Mouse (Mus musculus): Measurements from ENCODE around the gene Taco1. TPM values are rescaled to one million over a fixed set of nuclear protein-coding genes. Genes with fewer than 3 reads are reported as not detected.
A peak's percentile ranks its signal among the peaks of the same experiment; 100 is the strongest.

The Taco1 gene
- polyA plus RNA-seq, 1 experiment from 2014 or later = 7.6 TPM

DNA sequence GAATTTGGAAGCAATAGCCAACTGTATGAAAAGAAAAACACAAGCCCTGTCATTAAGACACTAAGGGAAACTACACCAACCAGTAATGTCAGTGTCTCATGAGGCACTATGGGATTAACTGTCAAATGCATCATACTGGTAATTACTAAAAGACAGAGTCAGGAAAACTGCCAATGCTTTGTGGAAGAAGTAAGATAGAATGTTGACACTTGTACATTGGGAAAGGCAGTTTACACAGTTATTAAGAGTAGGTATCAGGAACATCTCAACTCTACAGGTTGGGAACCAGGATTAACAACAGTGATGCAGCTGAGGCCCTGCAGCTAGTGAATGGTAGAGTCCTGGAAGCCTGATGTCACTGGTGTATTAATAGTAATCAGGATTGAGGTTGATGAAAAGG, 21.5 kb upstream of the Taco1 start:
- no peak overlapping the region for H3K4me2 ChIP-seq (replicated peaks; ENCODE audit: low read depth)
- 0 out of 2 replicates have a peak, but pooled peaks cover 5% of the 10 kb centered on the region for H3K36me3 ChIP-seq (ENCODE audit: control insufficient read depth, insufficient read depth, low read length)
- H3K4me1 ChIP-seq (replicated peaks; ENCODE audit: control insufficient read depth, insufficient read depth) = no peaks in the 10 kb centered on the region
- no peak for TF ChIP-seq CTCF (IDR thresholded peaks at IDR 0.05; ENCODE audit: low read depth)
- no peak for TF ChIP-seq EP300 (optimal IDR thresholded peaks at IDR 0.05)
- H3K9ac ChIP-seq (ENCODE audit: low read length) = no peak overlapping the region
- no peak overlapping the region for H3K4me3 ChIP-seq (ENCODE audit: low read depth, low read length)
- H3K27ac ChIP-seq (replicated peaks) = no peak overlapping the region
- ATAC-seq (ENCODE audit: low FRiP score, low TSS enrichment) (no peak), DNase-seq (ENCODE audit: low spot score) (no peak)
- no peaks in the 10 kb centered on the region for H3K9me3 ChIP-seq (ENCODE audit: control insufficient read depth, low read length)
- H3K27me3 ChIP-seq (ENCODE audit: control insufficient read depth, insufficient read depth, low read length) = no peaks in the 10 kb centered on the region

- Histone ChIP-seq H3K4me2 (replicated peaks; ENCODE audit: low read depth) (no peak overlapping the region), H3K27me3 (ENCODE audit: control insufficient read depth, insufficient read depth, low read length) (no peaks in the 10 kb centered on the region), H3K9me3 (ENCODE audit: control insufficient read depth, low read length) (no peaks in the 10 kb centered on the region), H3K27ac (replicated peaks) (no peak overlapping the region), H3K36me3 (ENCODE audit: control insufficient read depth, insufficient read depth, low read length) (0 out of 2 replicates have a peak, but pooled peaks cover 8% of the 10 kb centered on the region), H3K9ac (ENCODE audit: low read length) (no peak overlapping the region), H3K4me1 (replicated peaks; ENCODE audit: control insufficient read depth, insufficient read depth) (no peaks in the 10 kb centered on the region), H3K4me3 (ENCODE audit: low read depth, low read length) (no peak overlapping the region)
- DNase-seq (ENCODE audit: low spot score) = no peak
- no peak for TF ChIP-seq EP300 (optimal IDR thresholded peaks at IDR 0.05)
- no peak for TF ChIP-seq CTCF (IDR thresholded peaks at IDR 0.05; ENCODE audit: low read depth)
- no peak for ATAC-seq (ENCODE audit: low FRiP score, low TSS enrichment)
- WGBS = 95% methylated on average over 1 of the region's 1 CpGs
Measured at GRCm38 (mm10) chr11:106045256-106045655, 20.6 kb upstream of the Taco1 start.

- Histone ChIP-seq H3K9me3 (ENCODE audit: control insufficient read depth, low read length) (no peaks in the 10 kb centered on the region), H3K4me1 (replicated peaks; ENCODE audit: control insufficient read depth, insufficient read depth) (no peaks in the 10 kb centered on the region), H3K36me3 (ENCODE audit: control insufficient read depth, insufficient read depth, low read length) (0 out of 2 replicates have a peak, but pooled peaks cover 8% of the 10 kb centered on the region), H3K4me2 (replicated peaks; ENCODE audit: low read depth) (no peak overlapping the region), H3K9ac (ENCODE audit: low read length) (no peak overlapping the region), H3K27ac (replicated peaks) (no peak overlapping the region), H3K27me3 (ENCODE audit: control insufficient read depth, insufficient read depth, low read length) (no peaks in the 10 kb centered on the region), H3K4me3 (ENCODE audit: low read depth, low read length) (no peak overlapping the region)
- DNase-seq (ENCODE audit: low spot score) = no peak
- WGBS = 92% methylated on average over 3 of the region's 3 CpGs
- no peak for ATAC-seq (ENCODE audit: low FRiP score, low TSS enrichment)
- no peak for TF ChIP-seq CTCF (IDR thresholded peaks at IDR 0.05; ENCODE audit: low read depth)
- TF ChIP-seq EP300 (optimal IDR thresholded peaks at IDR 0.05) = no peak
Measured at GRCm38 (mm10) chr11:106045780-106046179, 20.1 kb upstream of the Taco1 start.

DNA sequence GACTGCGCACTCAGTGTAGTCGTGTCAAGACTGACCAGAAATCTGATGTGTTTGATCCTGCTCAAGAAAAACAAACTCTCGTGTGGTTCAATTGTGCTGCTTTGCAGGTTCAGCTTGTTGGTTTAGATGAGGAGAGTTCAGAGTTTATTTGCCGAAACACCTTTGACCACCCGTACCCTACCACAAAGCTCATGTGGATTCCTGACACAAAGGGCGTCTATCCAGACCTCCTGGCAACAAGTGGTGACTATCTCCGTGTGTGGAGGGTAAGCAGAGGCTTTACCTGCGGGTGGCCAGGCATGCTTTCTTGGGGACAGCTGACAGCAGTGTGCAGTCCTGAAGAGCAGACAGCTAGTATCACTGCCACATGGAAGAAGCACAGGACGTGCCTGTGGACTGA, 19.3 kb upstream of the Taco1 start:
- no peaks in the 10 kb centered on the region for H3K4me1 ChIP-seq (replicated peaks; ENCODE audit: control insufficient read depth, insufficient read depth)
- ATAC-seq (ENCODE audit: low FRiP score, low TSS enrichment) = no peak
- no peak overlapping the region for H3K9ac ChIP-seq (ENCODE audit: low read length)
- 68% methylated on average over 9 of the region's 9 CpGs for WGBS
- no peak overlapping the region for H3K4me2 ChIP-seq (replicated peaks; ENCODE audit: low read depth)
- DNase-seq (ENCODE audit: low spot score) = no peak
- no peaks in the 10 kb centered on the region for H3K27me3 ChIP-seq (ENCODE audit: control insufficient read depth, insufficient read depth, low read length)
- peaks cover 13% of the 10 kb centered on the region; the same call in 1 of the 2 replicates for H3K36me3 ChIP-seq (ENCODE audit: control insufficient read depth, insufficient read depth, low read length)
- no peak overlapping the region for H3K27ac ChIP-seq (replicated peaks)
- TF ChIP-seq EP300 (optimal IDR thresholded peaks at IDR 0.05) = no peak
- no peak for TF ChIP-seq CTCF (IDR thresholded peaks at IDR 0.05; ENCODE audit: low read depth)
- no peak overlapping the region for H3K4me3 ChIP-seq (ENCODE audit: low read depth, low read length)
- H3K9me3 ChIP-seq (ENCODE audit: control insufficient read depth, low read length) = no peaks in the 10 kb centered on the region

DNA sequence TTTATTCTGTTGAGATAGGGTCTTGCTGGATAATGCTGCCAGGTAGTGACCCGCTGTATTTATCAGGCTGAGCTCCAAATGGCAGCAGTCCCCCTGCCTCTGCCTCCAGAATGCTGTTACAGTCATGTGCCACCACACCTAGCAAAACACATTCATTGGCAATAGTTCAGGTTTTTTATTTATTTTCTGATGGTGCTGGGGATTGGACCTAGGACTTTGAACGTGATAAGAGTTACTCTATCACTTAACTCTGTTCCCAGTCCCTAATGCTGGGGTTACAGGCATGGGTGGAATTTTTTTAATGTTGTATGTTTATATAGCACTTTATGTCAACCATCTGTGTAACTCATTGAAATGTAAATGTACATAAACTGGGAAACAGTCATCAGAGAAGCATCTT, 11.9 kb upstream of the Taco1 start:
- H3K9me3 ChIP-seq (ENCODE audit: control insufficient read depth, low read length) = no peaks in the 10 kb centered on the region
- ATAC-seq (ENCODE audit: low FRiP score, low TSS enrichment) (peak; percentile 80), DNase-seq (ENCODE audit: low spot score) (no peak)
- no peaks in the 10 kb centered on the region for H3K27me3 ChIP-seq (ENCODE audit: control insufficient read depth, insufficient read depth, low read length)
- TF ChIP-seq CTCF (IDR thresholded peaks at IDR 0.05; ENCODE audit: low read depth) = no peak
- TF ChIP-seq EP300 (optimal IDR thresholded peaks at IDR 0.05) = no peak
- WGBS = 68% methylated on average over 2 of the region's 2 CpGs
- H3K36me3 ChIP-seq (ENCODE audit: control insufficient read depth, insufficient read depth, low read length) = peaks cover 50% of the 10 kb centered on the region
- no peak overlapping the region for H3K9ac ChIP-seq (ENCODE audit: low read length)
- H3K4me1 ChIP-seq (replicated peaks; ENCODE audit: control insufficient read depth, insufficient read depth) = no peaks in the 10 kb centered on the region
- H3K4me2 ChIP-seq (replicated peaks; ENCODE audit: low read depth) = no peak overlapping the region
- H3K27ac ChIP-seq (replicated peaks) = no peak overlapping the region; the same call in 1 of the 2 replicates
- no peak overlapping the region for H3K4me3 ChIP-seq (ENCODE audit: low read depth, low read length)

- 95% methylated on average over 8 of the region's 8 CpGs for WGBS
- Histone ChIP-seq H3K9me3 (ENCODE audit: control insufficient read depth, low read length) (no peaks in the 10 kb centered on the region), H3K27me3 (ENCODE audit: control insufficient read depth, insufficient read depth, low read length) (no peaks in the 10 kb centered on the region), H3K4me2 (replicated peaks; ENCODE audit: low read depth) (no peak overlapping the region), H3K36me3 (ENCODE audit: control insufficient read depth, insufficient read depth, low read length) (peaks cover 52% of the 10 kb centered on the region), H3K27ac (replicated peaks) (no peak overlapping the region), H3K9ac (ENCODE audit: low read length) (no peak overlapping the region), H3K4me1 (replicated peaks; ENCODE audit: control insufficient read depth, insufficient read depth) (no peaks in the 10 kb centered on the region), H3K4me3 (ENCODE audit: low read depth, low read length) (no peak overlapping the region)
- ATAC-seq (ENCODE audit: low FRiP score, low TSS enrichment) (no peak), DNase-seq (ENCODE audit: low spot score) (no peak)
- no peak for TF ChIP-seq CTCF (IDR thresholded peaks at IDR 0.05; ENCODE audit: low read depth)
- TF ChIP-seq EP300 (optimal IDR thresholded peaks at IDR 0.05) = no peak
Measured at GRCm38 (mm10) chr11:106054600-106054999, 11.3 kb upstream of the Taco1 start.
